In genomic region chr9:32519101-32520051, GRCm38 (mm10) we compare ENCODE assay signal across 8 mouse cellular contexts. TPM values are rescaled to one million over a fixed set of nuclear protein-coding genes. Genes with fewer than 3 reads are reported as not detected.
DNase-seq lines count a peak whose midpoint lies in the region; ATAC-seq and TF ChIP-seq lines count a peak whose summit lies in the region.
"Had no signal": no experiment of that assay in that cellular context is flagged by ENCODE, and none has a peak within 500 bp of the region (broad histone marks: within the 10 kb centered on the region; RNA-seq: fewer than 3 reads in every experiment).

No protein-coding gene starts in this region.

- no peak for TF ChIP-seq CTCF in lung, postnatal 0 days (IDR thresholded peaks at IDR 0.05)
- no peak for TF ChIP-seq CTCF in kidney, postnatal 0 days (IDR thresholded peaks at IDR 0.05; ENCODE audit: low read depth)
- TF ChIP-seq CTCF in small intestine, adult 2 months (IDR thresholded peaks at IDR 0.05; ENCODE audit: extremely low read depth, insufficient read length, insufficient replicate concordance, low read depth, low read length), result no peak

- TF ChIP-seq EP300 in lung, postnatal 0 days (IDR thresholded peaks at IDR 0.05), result peak; percentile 3; the same call in 1 of the 2 replicates

- H3K27ac ChIP-seq in lung, postnatal 0 days (ENCODE audit: low read length), result peak overlapping the region; percentile 60
- H3K27ac ChIP-seq in embryonic facial prominence, embryonic 15.5 days (replicated peaks), result peak overlapping the region; percentile 77
- H3K27ac ChIP-seq in kidney, postnatal 0 days, result 0 out of 2 replicates have a peak overlapping the region, but pooled peaks have one; percentile 27
- peak overlapping the region; percentile 32; the same call in 1 of the 2 replicates for H3K27ac ChIP-seq in small intestine, adult 2 months (ENCODE audit: insufficient read depth, low read depth, low read length)

- H3K9me3 ChIP-seq in lung, postnatal 0 days (ENCODE audit: low read length), result no peaks in the 10 kb centered on the region
- no peaks in the 10 kb centered on the region for H3K9me3 ChIP-seq in embryonic facial prominence, embryonic 15.5 days (replicated peaks)
- H3K9me3 ChIP-seq in kidney, postnatal 0 days (replicated peaks; ENCODE audit: low read length), result no peaks in the 10 kb centered on the region

- 27% methylated on average over 22 of the region's 22 CpGs for WGBS in lung, postnatal 0 days
- 47% methylated on average over 22 of the region's 22 CpGs for WGBS in embryonic facial prominence, embryonic 15.5 days
- WGBS in kidney, postnatal 0 days, result 60% methylated on average over 22 of the region's 22 CpGs
- WGBS in small intestine, adult 2 months, result 55% methylated on average over 22 of the region's 22 CpGs

- peaks cover 11% of the 10 kb centered on the region for H3K4me1 ChIP-seq in lung, postnatal 0 days (ENCODE audit: insufficient read depth, low read depth, low read length)
- peaks cover 19% of the 10 kb centered on the region for H3K4me1 ChIP-seq in embryonic facial prominence, embryonic 15.5 days
- H3K4me1 ChIP-seq in kidney, postnatal 0 days (replicated peaks; ENCODE audit: insufficient read depth, low read length), result peaks cover 15% of the 10 kb centered on the region; the same call in 1 of the 2 replicates
- H3K4me1 ChIP-seq in small intestine, adult 2 months (ENCODE audit: control insufficient read depth, insufficient read depth, insufficient read length, low read length), result peaks cover 7% of the 10 kb centered on the region; the same call in 1 of the 2 replicates

- no peak for DNase-seq in lung, postnatal 0 days (ENCODE audit: low spot score)
- DNase-seq in lung, postnatal 25 days (ENCODE audit: low spot score), result no peak
- peak; percentile 28 for DNase-seq in kidney, postnatal 0 days (ENCODE audit: low spot score)
- no peak for DNase-seq in layer of hippocampus, postnatal 25 days (ENCODE audit: extremely low spot score in 1 of 2, low spot score in 1 of 2)
- no peak for DNase-seq in c-Kit-positive CD71-positive TER-119-positive erythroid progenitor cells, embryonic 14.5 days (ENCODE audit: low spot score)

- H3K4me2 ChIP-seq in lung, postnatal 0 days (replicated peaks; ENCODE audit: low read depth, low read length), result peak overlapping the region; percentile 20
- peak overlapping the region; percentile 23; the same call in 1 of the 2 replicates for H3K4me2 ChIP-seq in embryonic facial prominence, embryonic 15.5 days (replicated peaks)
- no peak overlapping the region for H3K4me2 ChIP-seq in kidney, postnatal 0 days (ENCODE audit: low read length)

- ATAC-seq in lung, postnatal 0 days, result peak; percentile 36
- ATAC-seq in embryonic facial prominence, embryonic 15.5 days (ENCODE audit: insufficient number of reproducible peaks, low FRiP score, low TSS enrichment, low read depth), result peak; percentile 20; the same call in 1 of the 2 replicates
- ATAC-seq in kidney, postnatal 0 days (replicated peaks; ENCODE audit: low FRiP score, low read depth), result no peak

- H3K4me3 ChIP-seq in lung, postnatal 0 days (ENCODE audit: low read depth, low read length), result no peak overlapping the region
- H3K4me3 ChIP-seq in embryonic facial prominence, embryonic 15.5 days (replicated peaks), result no peak overlapping the region
- H3K4me3 ChIP-seq in kidney, postnatal 0 days (replicated peaks; ENCODE audit: low read depth, low read length), result no peak overlapping the region
- no peak overlapping the region for H3K4me3 ChIP-seq in small intestine, adult 2 months (ENCODE audit: low read depth, low read length)
- H3K4me3 ChIP-seq: erythroblast, embryonic 14.5 days had no signal

- H3K36me3 ChIP-seq in lung, postnatal 0 days (ENCODE audit: insufficient read depth, low read length), result no peaks in the 10 kb centered on the region
- no peaks in the 10 kb centered on the region for H3K36me3 ChIP-seq in embryonic facial prominence, embryonic 15.5 days
- no peaks in the 10 kb centered on the region for H3K36me3 ChIP-seq in kidney, postnatal 0 days (ENCODE audit: insufficient read depth, low read length)
- H3K36me3 ChIP-seq in small intestine, adult 2 months (ENCODE audit: control insufficient read depth, insufficient read depth, low read length), result no peaks in the 10 kb centered on the region

- H3K9ac ChIP-seq in lung, postnatal 0 days (replicated peaks; ENCODE audit: low read depth), result no peak overlapping the region
- no peak overlapping the region for H3K9ac ChIP-seq in embryonic facial prominence, embryonic 15.5 days
- no peak overlapping the region for H3K9ac ChIP-seq in kidney, postnatal 0 days (ENCODE audit: low read depth, low read length)

- no peaks in the 10 kb centered on the region for H3K27me3 ChIP-seq in lung, postnatal 0 days (replicated peaks; ENCODE audit: insufficient read depth, low read length)
- no peaks in the 10 kb centered on the region for H3K27me3 ChIP-seq in embryonic facial prominence, embryonic 15.5 days
- no peaks in the 10 kb centered on the region for H3K27me3 ChIP-seq in kidney, postnatal 0 days (ENCODE audit: insufficient read depth, low read length)
- no peaks in the 10 kb centered on the region for H3K27me3 ChIP-seq in small intestine, adult 2 months (ENCODE audit: control insufficient read depth, insufficient read depth, low read length)

- no peak for TF ChIP-seq POLR2A in small intestine, adult 2 months (IDR thresholded peaks at IDR 0.05; ENCODE audit: low read depth, low read length)

RNA-seq across cellular contexts. Expression of gene Fli1, which starts 23.3 kb away (rescaled TPM):
- polyA plus RNA-seq in lung, postnatal 0 days (2015; fragmentation: Nextera tagmentation; extraction: Ambion mirVana), result 21.1 and 21.4 TPM in 2 replicates
- 18.2 and 18.7 TPM in 2 replicates for polyA plus RNA-seq in embryonic facial prominence, embryonic 15.5 days (2015; fragmentation: Nextera tagmentation; extraction: Ambion mirVana)
- polyA plus RNA-seq in kidney, postnatal 0 days (2015; fragmentation: Nextera tagmentation; extraction: Ambion mirVana), result 21.6 and 23.6 TPM in 2 replicates
- 1.8 and 3.1 TPM in 2 replicates for polyA plus RNA-seq in small intestine, adult 2 months (2012; rRNA removed)
- 1 to 10 TPM; 4.6 to 5.3 TPM for total RNA-seq in layer of hippocampus, postnatal 25 days (2021)

Comparison
In these comparisons a context has a peak if more than half of its experiments do, and no peak if none do; other contexts are left out.
1. H3K27ac ChIP-seq: peak in every context shown above with its lines; median percentile 77 in embryonic facial prominence, embryonic 15.5 days; 60 in lung, postnatal 0 days; 32 in small intestine, adult 2 months; 27 in kidney, postnatal 0 days.